Mouse (Mus musculus) myocyte (in vitro differentiated cells): ENCODE results near the gene Ms4a4b.
"Not testable (repeated sequence)": the region's sequence is repeated elsewhere in the genome, so short reads cannot be mapped to it uniquely, and the experiment has no call there.

Experiments used
- E2F4 ChIP-seq: IDR thresholded peaks from one replicate; pipeline ENCODE4 v1.6.1; 2011; ENCODE audit warnings: mild to moderate bottlenecking, control low read depth, moderate library complexity; ENCODE audit not compliant: insufficient read depth
- MAX ChIP-seq: IDR thresholded peaks from one replicate; pipeline ENCODE4 v1.6.1; 2011; ENCODE audit warnings: low read depth, mild to moderate bottlenecking, control low read depth
- MYOD1 ChIP-seq, 3 experiments: IDR thresholded peaks; one replicate each; pipeline ENCODE4 v1.6.1; 2011; ENCODE audit warnings: control low read depth in 2 of 3, low read depth in 2 of 3, mild to moderate bottlenecking in 2 of 3, moderate library complexity in 1 of 3; ENCODE audit not compliant: insufficient read length in 2 of 3, control insufficient read depth in 1 of 3
- MYOG ChIP-seq, 3 experiments: IDR thresholded peaks; one replicate each; pipeline ENCODE4 v1.6.1; 2011; ENCODE audit warnings: control low read depth in 2 of 3, low read depth in 2 of 3, mild to moderate bottlenecking in 2 of 3; ENCODE audit not compliant: insufficient read length in 2 of 3, control insufficient read depth in 1 of 3, insufficient read depth in 1 of 3
- POLR2A ChIP-seq: IDR thresholded peaks from one replicate; pipeline ENCODE4 v1.6.1; 2011; ENCODE audit warnings: low read depth, mild to moderate bottlenecking, control low read depth, moderate library complexity; ENCODE audit not compliant: insufficient read length
- POLR2AphosphoS2 ChIP-seq: IDR thresholded peaks from one replicate; pipeline ENCODE4 v1.6.1; 2011; ENCODE audit warnings: low read depth, control low read depth; ENCODE audit not compliant: insufficient read length
- TCF12 ChIP-seq: IDR thresholded peaks from one replicate; pipeline ENCODE4 v1.6.1; 2011; ENCODE audit warnings: mild to moderate bottlenecking, control low read depth; ENCODE audit not compliant: poor library complexity, insufficient read depth, severe bottlenecking
- TCF3 ChIP-seq: IDR thresholded peaks from one replicate; pipeline ENCODE4 v1.6.1; 2011; ENCODE audit warnings: low read depth, control low read depth; ENCODE audit not compliant: insufficient read length
- USF1 ChIP-seq: IDR thresholded peaks from one replicate; pipeline ENCODE4 v1.6.1; 2011; ENCODE audit warnings: low read depth, mild to moderate bottlenecking, control low read depth, moderate library complexity

DNA sequence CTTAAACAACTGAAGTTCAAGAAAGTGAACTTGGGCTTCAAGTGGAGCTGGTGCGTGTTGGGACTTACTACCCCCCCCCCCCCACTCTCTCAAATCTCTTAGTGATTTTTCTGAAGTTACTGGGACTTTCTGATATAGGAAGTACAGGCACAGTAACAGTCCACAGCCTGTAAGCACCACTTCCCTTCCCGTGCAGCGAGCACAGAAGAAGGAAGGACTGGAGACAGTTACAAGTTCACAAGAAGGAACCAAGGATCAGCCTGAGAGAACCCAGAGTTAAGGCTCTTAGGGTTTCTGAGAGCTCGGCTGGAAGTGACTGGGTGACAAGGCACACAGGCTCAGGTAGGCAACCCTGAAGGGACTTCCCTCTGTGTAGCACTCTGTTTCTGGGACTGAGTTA, 25.9 kb downstream of the Ms4a4b start, which contains the start of gene Ms4a6c:
- TF ChIP-seq POLR2A; MAX; MYOG (IDR thresholded peaks at IDR 0.05; ENCODE audit: control insufficient read depth in 1 of 3, insufficient read depth in 1 of 3, insufficient read length in 2 of 3, low read depth in 2 of 3); TCF3; POLR2AphosphoS2; TCF12; E2F4; USF1; MYOD1 (IDR thresholded peaks at IDR 0.05; ENCODE audit: control insufficient read depth in 1 of 3, insufficient read length in 2 of 3, low read depth in 2 of 3): not testable (repeated sequence)
